Mouse (Mus musculus) neutrophil, adult 83 days (primary cell): ENCODE results near the gene Vmn1r123. TPM values are rescaled to one million over a fixed set of nuclear protein-coding genes. Genes with fewer than 3 reads are reported as not detected.

ENCODE experiments used
- total RNA-seq, 2 experiments: library from RNA; stranded (reverse); gene quantifications; one replicate each; pipeline ENCODE4 v1.2.4; 2023

Gene Vmn1r123
- total RNA-seq: not detected

DNA sequence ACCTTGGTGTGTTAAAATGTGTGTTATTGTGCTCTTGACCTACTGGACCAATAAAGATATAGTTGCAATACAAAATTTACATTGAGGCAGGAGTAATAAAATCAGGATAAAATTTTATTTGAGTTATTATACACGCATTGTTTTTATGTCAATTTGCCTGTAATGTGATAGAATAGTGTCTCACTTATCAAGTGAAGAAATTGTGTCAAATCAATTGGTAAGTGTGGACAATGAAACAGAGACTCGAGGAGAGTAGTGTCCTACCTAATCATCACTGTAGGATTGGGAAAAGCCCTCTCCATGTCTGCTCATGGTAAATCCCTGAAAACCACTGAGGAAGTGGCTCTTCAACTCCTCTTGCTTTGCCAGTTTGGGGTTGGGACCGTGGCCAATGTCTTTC is at the start of gene Vmn1r123:
Gene Vmn1r123, plus strand, starts transcription at position 301 of the 400 bp plus-strand sequence.

DNA sequence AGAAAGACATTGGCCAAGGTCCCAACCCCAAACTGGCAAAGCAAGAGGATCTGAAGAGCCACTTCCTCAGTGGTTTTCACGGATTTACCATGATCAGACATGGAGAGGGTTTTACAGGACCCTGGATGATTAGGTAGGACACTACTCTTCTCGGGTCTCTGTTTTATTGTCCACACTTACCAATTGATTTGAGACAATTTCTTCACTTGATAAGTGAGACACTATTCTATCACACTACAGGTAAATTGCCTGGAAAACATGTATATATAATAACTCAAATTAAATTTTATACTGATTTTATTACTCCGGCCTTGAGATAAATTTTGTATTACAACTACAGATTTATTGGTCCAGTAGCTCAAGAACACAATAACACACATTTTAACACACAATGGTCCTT is 28.0 kb upstream of the Vmn1r123 start, which contains the start of gene Vmn1r122:
Gene Vmn1r122, minus strand, starts transcription at position 101 of the 400 bp plus-strand sequence.

DNA sequence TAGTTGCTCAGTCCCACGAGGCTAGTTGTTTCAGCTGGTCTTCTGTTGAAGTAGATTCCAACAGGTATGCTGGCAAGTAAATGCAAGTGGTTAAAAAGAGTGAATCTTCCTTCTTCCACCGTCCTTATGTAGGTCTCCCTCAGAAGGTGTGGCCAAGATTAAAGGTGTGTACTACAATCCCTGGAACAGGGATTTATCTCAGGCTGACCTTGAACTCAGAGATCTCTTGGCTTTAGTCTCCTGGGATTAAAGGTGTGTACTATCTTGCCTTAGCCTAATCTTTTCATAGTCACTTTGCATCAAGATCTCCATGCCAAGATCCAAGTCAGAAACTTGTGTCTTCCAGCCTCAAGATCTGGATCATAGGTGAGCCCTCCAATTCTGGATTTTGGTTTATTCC is 28.3 kb downstream of the Vmn1r123 start, which contains the start of gene Gm5157:
Gene Gm5157, minus strand, starts transcription at position 101 of the 400 bp plus-strand sequence.

Other genes starting within 250 kb of the Vmn1r123 start
- not detected for gene Vmn1r118, start 249.8 kb upstream of the Vmn1r123 start, total RNA-seq
- gene Vmn1r119, start 149.7 kb upstream of the Vmn1r123 start, total RNA-seq: not detected
- not detected for gene Vmn1r120, start 108.4 kb upstream of the Vmn1r123 start, total RNA-seq
- gene Vmn1r121, start 63.7 kb upstream of the Vmn1r123 start, total RNA-seq: not detected
- gene Vmn1r122, start 28.1 kb upstream of the Vmn1r123 start, total RNA-seq: not detected
- not detected for gene Gm5157, start 28.2 kb downstream of the Vmn1r123 start, total RNA-seq
- gene Vmn1r124, start 98.4 kb downstream of the Vmn1r123 start, total RNA-seq: not detected
- gene Vmn1r125, start 110.0 kb downstream of the Vmn1r123 start, total RNA-seq: not detected
- not detected for gene Vmn1r126, start 139.3 kb downstream of the Vmn1r123 start, total RNA-seq
- gene Vmn1r127, start 157.7 kb downstream of the Vmn1r123 start, total RNA-seq: not detected
- not detected for gene Vmn1r128, start 187.2 kb downstream of the Vmn1r123 start, total RNA-seq
- gene Vmn1r129, start 199.1 kb downstream of the Vmn1r123 start, total RNA-seq: not detected